Mouse (Mus musculus): ENCODE measurements around the gene Mmgt1.

- TF ChIP-seq POLR2A (IDR thresholded peaks at IDR 0.05; ENCODE audit: extremely low read depth, insufficient read depth, low read length), result no peak
- TF ChIP-seq CTCF (IDR thresholded peaks at IDR 0.05; ENCODE audit: low read depth, low read length), result no peak
These were observed 8.7 kb upstream of the Mmgt1 start for GRCm38 (mm10) chrX:56606536-56606935.

Data from liver, adult 2 months (tissue).